Mouse (Mus musculus): ENCODE data around the gene Tnfsf14.

DNA sequence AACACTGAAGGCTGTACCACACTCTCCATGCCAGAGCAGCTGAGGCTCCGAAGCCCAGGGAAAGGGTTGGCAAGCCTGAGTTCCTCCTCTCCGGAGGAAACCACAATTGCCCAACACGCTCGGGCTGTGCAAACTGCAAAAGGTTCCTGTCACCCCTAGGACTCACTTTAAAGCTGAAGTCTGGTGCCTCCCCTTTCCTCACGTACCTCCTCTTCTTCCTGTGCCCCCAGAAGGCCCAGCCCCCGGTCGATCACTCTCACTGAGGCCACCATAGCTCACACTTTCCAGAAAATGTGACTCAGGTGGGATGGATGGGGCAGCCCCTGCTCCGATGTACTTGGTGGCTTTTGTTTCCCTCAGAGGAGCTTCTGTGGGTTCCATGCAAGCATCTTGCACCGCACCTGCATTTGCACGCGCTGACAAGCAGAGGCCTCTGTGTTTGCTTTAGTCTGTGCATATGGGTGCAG, at the start of gene Tnfsf14:
- TF ChIP-seq CTCF (IDR thresholded peaks at IDR 0.05; ENCODE audit: control insufficient read depth, insufficient read depth, low read length), result no peak
- TF ChIP-seq POLR2A (IDR thresholded peaks at IDR 0.05; ENCODE audit: borderline replicate concordance, control insufficient read depth, low read depth, low read length), result no peak

Data from bone marrow, adult 2 months (tissue).